Mouse (Mus musculus) megakaryocyte progenitor cell, adult 5-6 weeks (primary cell): Measurements from ENCODE around the gene Dlk2. TPM values are rescaled to one million over a fixed set of nuclear protein-coding genes. Genes with fewer than 3 reads are reported as not detected.

ENCODE experiments used
- ATAC-seq: replicated peaks from 2 replicates; pipeline ENCODE4 v1.8.0; 2016; ENCODE audit warnings: mild to moderate bottlenecking, moderate TSS enrichment, inconsistent platforms; ENCODE audit not compliant: poor library complexity
- total RNA-seq, 2 experiments: library from RNA; stranded (forward) in 1 of 2; stranded (reverse) in 1 of 2; fragments of 157-497, 149-512 nt in 1 of 2; fragments of 200-1000 nt in 1 of 2; gene quantifications; 2 replicates each; pipeline versions ENCODE4 v1.2.3 to v1.2.4; 2015 to 2017

The Dlk2 gene
- total RNA-seq, 2 experiments from 2014 or later: not detected

- no peak for ATAC-seq
Observed at GRCm38 (mm10) chr17:46315813-46316212, 18.6 kb downstream of the Dlk2 start.

GRCm38 (mm10) chr17:46320492-46320891, 23.3 kb downstream of the Dlk2 start:
- ATAC-seq: no peak

DNA sequence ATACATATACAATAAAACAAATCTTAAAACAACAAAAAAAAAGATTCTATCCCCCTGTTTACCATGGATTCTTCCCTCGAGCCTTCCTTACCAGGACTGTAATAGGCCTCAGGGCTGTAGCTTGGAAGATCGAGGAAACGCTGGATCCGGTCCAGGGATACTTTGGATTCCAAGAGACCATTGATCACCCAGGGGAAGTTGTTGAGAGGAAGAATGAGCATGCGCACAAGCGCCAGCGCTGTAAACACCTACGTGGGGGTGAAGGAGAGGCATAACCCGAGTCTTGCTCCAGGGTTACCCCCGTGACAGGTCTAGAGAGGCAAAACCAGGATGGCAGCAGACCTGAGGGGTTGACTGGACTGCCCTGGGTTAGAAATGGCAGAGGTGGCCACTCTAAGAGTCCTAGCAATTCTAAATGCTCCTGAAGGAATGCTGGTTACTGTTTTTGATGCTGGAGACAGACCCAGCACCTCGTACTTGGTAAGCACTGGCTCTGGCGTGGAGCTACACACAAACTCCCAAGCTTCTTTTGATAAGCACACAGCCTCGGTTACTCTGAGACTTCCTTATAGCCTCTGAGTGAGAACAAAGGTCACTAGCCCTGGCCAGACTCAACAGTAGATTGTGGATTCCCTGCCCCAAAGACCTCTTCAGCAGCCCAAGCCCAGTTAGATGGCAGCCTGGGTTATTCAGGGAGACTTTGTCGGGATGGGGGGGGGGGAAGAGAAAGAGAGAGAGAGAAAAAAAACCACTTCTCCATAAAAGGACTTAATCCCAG, 25.0 kb downstream of the Dlk2 start:
- no peak for ATAC-seq

GRCm38 (mm10) chr17:46327413-46327905, 30.2 kb downstream of the Dlk2 start:
- ATAC-seq: no peak

GRCm38 (mm10) chr17:46327906-46328534, 30.8 kb downstream of the Dlk2 start, which contains the start of gene Abcc10:
TSS of gene Abcc10 (minus strand) at chr17:46328352.
- ATAC-seq: peak; percentile 97

GRCm38 (mm10) chr17:46328723-46329122, 31.5 kb downstream of the Dlk2 start:
- ATAC-seq: no peak

DNA sequence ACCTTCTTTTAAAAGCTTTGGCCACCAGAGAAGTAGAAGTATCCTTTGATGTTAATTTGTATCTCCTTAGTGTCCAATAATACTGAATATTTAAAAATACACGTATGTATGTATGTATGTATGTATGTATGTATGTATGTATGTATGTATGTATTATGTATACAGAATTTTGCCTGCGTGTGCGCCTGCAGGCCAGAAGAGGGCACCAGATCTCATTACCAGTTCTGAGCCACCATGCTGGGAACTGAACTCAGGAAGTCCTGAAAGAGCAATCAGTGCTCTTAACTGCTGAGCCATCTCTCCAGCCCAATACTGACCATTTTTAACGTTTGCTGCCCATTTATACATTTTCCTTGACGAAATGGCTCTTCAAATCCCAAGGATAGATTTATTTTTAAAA, 39.3 kb downstream of the Dlk2 start:
- ATAC-seq: peak; percentile 57

- peak; percentile 60 for ATAC-seq
Observed at GRCm38 (mm10) chr17:46341208-46341607, 44.0 kb downstream of the Dlk2 start.

DNA sequence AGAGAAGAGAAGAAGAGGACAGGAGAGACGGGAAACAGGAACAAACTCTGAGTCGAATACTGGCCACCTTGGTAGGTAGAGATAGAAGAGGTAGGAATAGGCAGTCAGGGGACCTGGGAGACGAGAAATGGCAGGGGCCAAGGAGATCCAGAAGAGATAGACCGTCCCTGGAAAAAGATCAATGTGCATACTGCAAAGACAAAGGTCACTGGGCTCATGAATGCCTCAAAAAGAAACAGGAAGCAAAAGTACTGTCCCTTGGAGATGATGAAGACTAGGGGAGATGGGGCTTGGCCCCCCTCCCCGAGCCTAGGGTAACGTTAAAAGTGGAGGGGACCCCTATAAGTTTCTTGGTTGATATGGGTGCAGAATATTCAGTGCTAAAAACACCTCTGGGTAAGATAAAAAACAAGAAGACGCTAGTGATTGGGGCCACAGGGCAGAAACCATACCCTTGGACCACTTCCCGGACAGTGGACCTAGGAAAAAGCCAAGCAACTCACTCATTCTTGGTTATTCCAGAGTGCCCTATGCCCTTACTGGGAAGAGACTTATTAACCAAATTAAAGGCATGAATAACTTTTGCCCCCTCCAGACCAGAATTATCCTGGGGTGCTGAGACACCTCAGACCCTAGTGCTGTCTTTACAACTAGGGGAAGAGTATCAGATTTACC, 53.9 kb downstream of the Dlk2 start:
- ATAC-seq: no peak

Other genes starting within 250 kb of the Dlk2 start
- 50.5 and 56.3 TPM in 2 replicates for gene Mrps18a, start 186.4 kb upstream of the Dlk2 start, total RNA-seq (2015)
- gene Mrps18a, start 186.4 kb upstream of the Dlk2 start, total RNA-seq (2017): 55.4 and 59.2 TPM in 2 replicates
- gene Rsph9, start 153.2 kb upstream of the Dlk2 start, total RNA-seq (2015): 1.4 TPM in 1 of 2 replicates, not detected in the other
- 1.4 TPM in 1 of 2 replicates, not detected in the other for gene Rsph9, start 153.2 kb upstream of the Dlk2 start, total RNA-seq (2017)
- 14.8 and 19.7 TPM in 2 replicates for gene Mad2l1bp, start 143.9 kb upstream of the Dlk2 start, total RNA-seq (2015)
- gene Mad2l1bp, start 143.9 kb upstream of the Dlk2 start, total RNA-seq (2017): 4.8 and 6.5 TPM in 2 replicates
- gene Gtpbp2, start 136.4 kb upstream of the Dlk2 start, total RNA-seq (2015): 17.4 and 22.2 TPM in 2 replicates
- gene Gtpbp2, start 136.4 kb upstream of the Dlk2 start, total RNA-seq (2017): 30.7 and 33.2 TPM in 2 replicates
- 11.4 and 17.7 TPM in 2 replicates for gene Polh, start 94.8 kb upstream of the Dlk2 start, total RNA-seq (2015)
- gene Polh, start 94.8 kb upstream of the Dlk2 start, total RNA-seq (2017): 20.4 and 26.9 TPM in 2 replicates
- 48.8 and 55.9 TPM in 2 replicates for gene Xpo5, start 94.6 kb upstream of the Dlk2 start, total RNA-seq (2015)
- gene Xpo5, start 94.6 kb upstream of the Dlk2 start, total RNA-seq (2017): 70.3 and 72.0 TPM in 2 replicates
- gene Polr1c, start 49.4 kb upstream of the Dlk2 start, total RNA-seq (2015): 58.7 and 59.9 TPM in 2 replicates
- 55.5 and 60.8 TPM in 2 replicates for gene Polr1c, start 49.4 kb upstream of the Dlk2 start, total RNA-seq (2017)
- 31.0 and 35.9 TPM in 2 replicates for gene Yipf3, start 49.3 kb upstream of the Dlk2 start, total RNA-seq (2015)
- 28.2 and 30.8 TPM in 2 replicates for gene Yipf3, start 49.3 kb upstream of the Dlk2 start, total RNA-seq (2017)
- 0.32 and 0.42 TPM in 2 replicates for gene Lrrc73, start 43.9 kb upstream of the Dlk2 start, total RNA-seq (2015)
- not detected in 2 replicates for gene Lrrc73, start 43.9 kb upstream of the Dlk2 start, total RNA-seq (2017)
- 6.4 and 7.0 TPM in 2 replicates for gene Tjap1, start 14.4 kb upstream of the Dlk2 start, total RNA-seq (2015)
- 8.0 and 12.9 TPM in 2 replicates for gene Tjap1, start 14.4 kb upstream of the Dlk2 start, total RNA-seq (2017)
- 0.93 and 1.2 TPM in 2 replicates for gene Abcc10, start 30.9 kb downstream of the Dlk2 start, total RNA-seq (2015)
- gene Abcc10, start 30.9 kb downstream of the Dlk2 start, total RNA-seq (2017): 4.1 and 4.2 TPM in 2 replicates
- gene Zfp318, start 86.3 kb downstream of the Dlk2 start, total RNA-seq (2015): 9.3 and 16.6 TPM in 2 replicates
- gene Zfp318, start 86.3 kb downstream of the Dlk2 start, total RNA-seq (2017): 13.1 and 15.7 TPM in 2 replicates
- gene Crip3, start 131.5 kb downstream of the Dlk2 start, total RNA-seq (2015): not detected in 2 replicates
- not detected in 2 replicates for gene Crip3, start 131.5 kb downstream of the Dlk2 start, total RNA-seq (2017)
- gene Slc22a7, start 141.0 kb downstream of the Dlk2 start, total RNA-seq (2015): not detected in 2 replicates
- not detected in 2 replicates for gene Slc22a7, start 141.0 kb downstream of the Dlk2 start, total RNA-seq (2017)
- 0.02 TPM in 1 of 2 replicates, not detected in the other for gene Ttbk1, start 190.3 kb downstream of the Dlk2 start, total RNA-seq (2015)
- gene Ttbk1, start 190.3 kb downstream of the Dlk2 start, total RNA-seq (2017): 0.14 TPM in 1 of 2 replicates, not detected in the other
- gene Dnph1, start 199.3 kb downstream of the Dlk2 start, total RNA-seq (2015): 41.5 and 45.7 TPM in 2 replicates
- 20.2 and 26.3 TPM in 2 replicates for gene Dnph1, start 199.3 kb downstream of the Dlk2 start, total RNA-seq (2017)
- gene Cul9, start 249.0 kb downstream of the Dlk2 start, total RNA-seq (2015): 9.2 and 12.4 TPM in 2 replicates
- gene Cul9, start 249.0 kb downstream of the Dlk2 start, total RNA-seq (2017): 12.4 and 12.5 TPM in 2 replicates